Mouse (Mus musculus): Measurements from ENCODE around the gene Gm13420. TPM values are rescaled to one million over a fixed set of nuclear protein-coding genes. Genes with fewer than 3 reads are reported as not detected.
"Not testable (repeated sequence)": the region's sequence is repeated elsewhere in the genome, so short reads cannot be mapped to it uniquely, and the experiment has no call there.

The Gm13420 gene
- not detected for polyA plus RNA-seq (2012; fragmentation: generic; extraction: Trizol)
- long read RNA-seq, experiment 1 = 0 reads
- long read RNA-seq, experiment 2 = 0 reads

- H3K4me3 ChIP-seq (ENCODE audit: insufficient read depth, poor library complexity, severe bottlenecking) = no peak within 1 kb of the TSS
- TF ChIP-seq FOSL1 (IDR thresholded peaks at IDR 0.05; ENCODE audit: insufficient read depth, low read length, poor library complexity, severe bottlenecking) (no peak), CTCF (IDR thresholded peaks at IDR 0.05; ENCODE audit: control insufficient read depth, insufficient read depth, insufficient read length) (no peak), USF1 (IDR thresholded peaks at IDR 0.05; ENCODE audit: low read depth) (no peak), MAX (IDR thresholded peaks at IDR 0.05) (no peak), CEBPB (IDR thresholded peaks at IDR 0.05; ENCODE audit: low read depth) (no peak), MYOD1 (IDR thresholded peaks at IDR 0.05; ENCODE audit: control insufficient read depth, insufficient read length, low read depth) (no peak), MYOG (IDR thresholded peaks at IDR 0.05; ENCODE audit: control insufficient read depth, extremely low read depth, insufficient read length) (no peak)
- H3ac ChIP-seq (ENCODE audit: control insufficient read depth, insufficient read length, low read depth) = no peak within 1 kb of the TSS
- no peaks in the 10 kb centered on the region for H3K36me3 ChIP-seq (ENCODE audit: control insufficient read depth, insufficient read depth)
- H3K79me2 ChIP-seq (ENCODE audit: control insufficient read depth, insufficient read depth) = no peaks in the 10 kb centered on the region
- H3K27me3 ChIP-seq (ENCODE audit: control insufficient read depth, insufficient read depth, insufficient read length) = peaks cover 50% of the 10 kb centered on the region
- H3K79me3 ChIP-seq (ENCODE audit: low read depth) = no peaks in the 10 kb centered on the region
Observed at GRCm38 (mm10) chr2:29751497-29751896, at the start of gene Gm13420. TSS of gene Gm13420 (minus strand) at chr2:29751685.

GRCm38 (mm10) chr2:29792772-29793487 lies 41.4 kb upstream of the Gm13420 start:
- Histone ChIP-seq H3ac (ENCODE audit: control insufficient read depth, insufficient read length, low read depth) (no peak overlapping the region), H3K36me3 (ENCODE audit: control insufficient read depth, insufficient read depth) (peaks cover 18% of the 10 kb centered on the region), H3K79me3 (ENCODE audit: low read depth) (peaks cover 3% of the 10 kb centered on the region), H3K4me3 (ENCODE audit: insufficient read depth, poor library complexity, severe bottlenecking) (no peak overlapping the region), H3K79me2 (ENCODE audit: control insufficient read depth, insufficient read depth) (peaks cover 9% of the 10 kb centered on the region), H3K27me3 (ENCODE audit: control insufficient read depth, insufficient read depth, insufficient read length) (no peaks in the 10 kb centered on the region)
- TF ChIP-seq CEBPB (IDR thresholded peaks at IDR 0.05; ENCODE audit: low read depth) (no peak), MAX (IDR thresholded peaks at IDR 0.05) (no peak), MYOD1 (IDR thresholded peaks at IDR 0.05; ENCODE audit: control insufficient read depth, insufficient read length, low read depth) (no peak)

- Histone ChIP-seq H3K4me3 (ENCODE audit: insufficient read depth, poor library complexity, severe bottlenecking) (peak within 1 kb of the TSS; percentile 77), H3ac (ENCODE audit: control insufficient read depth, insufficient read length, low read depth) (peak within 1 kb of the TSS; percentile 83), H3K36me3 (ENCODE audit: control insufficient read depth, insufficient read depth) (peaks cover 44% of the 10 kb centered on the region), H3K79me2 (ENCODE audit: control insufficient read depth, insufficient read depth) (peaks cover 41% of the 10 kb centered on the region), H3K79me3 (ENCODE audit: low read depth) (peaks cover 27% of the 10 kb centered on the region), H3K27me3 (ENCODE audit: control insufficient read depth, insufficient read depth, insufficient read length) (no peaks in the 10 kb centered on the region)
- TF ChIP-seq MAX (IDR thresholded peaks at IDR 0.05) (peak; percentile 62), CTCF (IDR thresholded peaks at IDR 0.05; ENCODE audit: control insufficient read depth, insufficient read depth, insufficient read length) (no peak)
Observed at GRCm38 (mm10) chr2:29787937-29788681, 36.6 kb upstream of the Gm13420 start, which contains the start of gene Trub2. TSS of gene Trub2 (minus strand) at chr2:29788502.

GRCm38 (mm10) chr2:29787104-29787917 lies 35.8 kb upstream of the Gm13420 start, which contains the start of gene Coq4:
TSS of gene Coq4 (plus strand) at chr2:29787493.
- Histone ChIP-seq H3ac (ENCODE audit: control insufficient read depth, insufficient read length, low read depth) (peak within 1 kb of the TSS; percentile 83), H3K79me3 (ENCODE audit: low read depth) (peaks cover 27% of the 10 kb centered on the region), H3K79me2 (ENCODE audit: control insufficient read depth, insufficient read depth) (peaks cover 41% of the 10 kb centered on the region), H3K36me3 (ENCODE audit: control insufficient read depth, insufficient read depth) (peaks cover 52% of the 10 kb centered on the region), H3K4me3 (ENCODE audit: insufficient read depth, poor library complexity, severe bottlenecking) (peak within 1 kb of the TSS; percentile 77), H3K27me3 (ENCODE audit: control insufficient read depth, insufficient read depth, insufficient read length) (no peaks in the 10 kb centered on the region)
- no peak for TF ChIP-seq FOSL1 (IDR thresholded peaks at IDR 0.05; ENCODE audit: insufficient read depth, low read length, poor library complexity, severe bottlenecking)
- TF ChIP-seq MYOD1 (IDR thresholded peaks at IDR 0.05; ENCODE audit: control insufficient read depth, insufficient read length, low read depth) = no peak
- no peak for TF ChIP-seq MYOG (IDR thresholded peaks at IDR 0.05; ENCODE audit: control insufficient read depth, extremely low read depth, insufficient read length)
- peak; percentile 93 for TF ChIP-seq USF1 (IDR thresholded peaks at IDR 0.05; ENCODE audit: low read depth)
- TF ChIP-seq CTCF (IDR thresholded peaks at IDR 0.05; ENCODE audit: control insufficient read depth, insufficient read depth, insufficient read length) = no peak
- no peak for TF ChIP-seq CEBPB (IDR thresholded peaks at IDR 0.05; ENCODE audit: low read depth)
- TF ChIP-seq MAX (IDR thresholded peaks at IDR 0.05) = peak; percentile 69

DNA sequence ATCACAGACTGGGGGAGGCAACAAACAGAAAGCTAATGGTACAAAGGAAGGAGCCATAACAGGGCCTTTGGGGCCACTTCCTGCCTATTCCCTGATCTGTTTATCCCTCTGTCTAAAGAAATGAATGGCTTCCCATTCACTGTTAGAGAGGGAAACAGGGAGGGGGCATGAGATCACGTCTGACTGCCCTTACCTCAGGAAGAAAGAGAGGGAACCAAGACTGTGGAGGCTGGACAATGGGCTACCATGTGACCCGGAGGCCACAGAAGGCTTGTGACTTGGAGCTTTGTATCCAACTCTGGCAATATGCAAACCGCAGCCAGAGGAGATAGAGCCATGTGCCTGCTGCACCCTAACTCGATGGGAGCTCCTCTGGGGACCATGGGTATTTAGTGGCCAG lies 32.8 kb upstream of the Gm13420 start:
- H3K36me3 ChIP-seq (ENCODE audit: control insufficient read depth, insufficient read depth) = peaks cover 72% of the 10 kb centered on the region

GRCm38 (mm10) chr2:29781256-29781655 lies 29.8 kb upstream of the Gm13420 start:
- Histone ChIP-seq H3K79me3 (ENCODE audit: low read depth) (peaks cover 12% of the 10 kb centered on the region), H3K36me3 (ENCODE audit: control insufficient read depth, insufficient read depth) (peaks cover 92% of the 10 kb centered on the region), H3K79me2 (ENCODE audit: control insufficient read depth, insufficient read depth) (peaks cover 15% of the 10 kb centered on the region)
- H3K27me3 ChIP-seq (ENCODE audit: control insufficient read depth, insufficient read depth, insufficient read length); H3ac ChIP-seq (ENCODE audit: control insufficient read depth, insufficient read length, low read depth); H3K4me3 ChIP-seq (ENCODE audit: insufficient read depth, poor library complexity, severe bottlenecking): not testable (repeated sequence)

More for the DNA sequence above, 32.8 kb upstream of the Gm13420 start:
- H3K79me3 ChIP-seq (ENCODE audit: low read depth) = peaks cover 27% of the 10 kb centered on the region
- H3ac ChIP-seq (ENCODE audit: control insufficient read depth, insufficient read length, low read depth) = no peak overlapping the region
- no peak overlapping the region for H3K4me3 ChIP-seq (ENCODE audit: insufficient read depth, poor library complexity, severe bottlenecking)
- no peaks in the 10 kb centered on the region for H3K27me3 ChIP-seq (ENCODE audit: control insufficient read depth, insufficient read depth, insufficient read length)
- H3K79me2 ChIP-seq (ENCODE audit: control insufficient read depth, insufficient read depth) = peaks cover 41% of the 10 kb centered on the region
- TF ChIP-seq MYOD1 (IDR thresholded peaks at IDR 0.05; ENCODE audit: control insufficient read depth, insufficient read length, low read depth) (no peak), MAX (IDR thresholded peaks at IDR 0.05) (no peak), CTCF (IDR thresholded peaks at IDR 0.05; ENCODE audit: control insufficient read depth, insufficient read depth, insufficient read length) (no peak), USF1 (IDR thresholded peaks at IDR 0.05; ENCODE audit: low read depth) (no peak), MYOG (IDR thresholded peaks at IDR 0.05; ENCODE audit: control insufficient read depth, extremely low read depth, insufficient read length) (no peak), FOSL1 (IDR thresholded peaks at IDR 0.05; ENCODE audit: insufficient read depth, low read length, poor library complexity, severe bottlenecking) (no peak), CEBPB (IDR thresholded peaks at IDR 0.05; ENCODE audit: low read depth) (no peak)
